ENCODE assay signal across 12 mouse cellular contexts in genomic region chr4:76485848-76486247, GRCm38 (mm10).
DNase-seq lines count a peak whose midpoint lies in the region; ATAC-seq lines count a peak whose summit lies in the region.
"Had no signal": no experiment of that assay in that cellular context is flagged by ENCODE, and none has a peak within 500 bp of the region (broad histone marks: within the 10 kb centered on the region; RNA-seq: fewer than 3 reads in every experiment).

No protein-coding gene starts in this region.

- no peaks in the 10 kb centered on the region for H3K4me1 ChIP-seq in forebrain, embryonic 14.5 days (ENCODE audit: control insufficient read depth, insufficient read depth, low read length)
- H3K4me1 ChIP-seq in forebrain, embryonic 11.5 days (replicated peaks; ENCODE audit: control insufficient read depth, insufficient read depth, low read length): no peaks in the 10 kb centered on the region
- H3K4me1 ChIP-seq in kidney, embryonic 16.5 days (ENCODE audit: insufficient read depth, low read length): no peaks in the 10 kb centered on the region
- H3K4me1 ChIP-seq in hindbrain, embryonic 12.5 days: no peaks in the 10 kb centered on the region

- no peak overlapping the region for H3K27ac ChIP-seq in forebrain, embryonic 14.5 days (ENCODE audit: low read depth, low read length)
- no peak overlapping the region for H3K27ac ChIP-seq in forebrain, embryonic 11.5 days (ENCODE audit: low read depth, low read length)
- no peak overlapping the region for H3K27ac ChIP-seq in kidney, embryonic 16.5 days (ENCODE audit: low read length)
- H3K27ac ChIP-seq in hindbrain, embryonic 12.5 days: no peak overlapping the region

- H3K9me3 ChIP-seq in forebrain, embryonic 14.5 days (replicated peaks; ENCODE audit: control insufficient read depth, low read length): no peaks in the 10 kb centered on the region
- H3K9me3 ChIP-seq in forebrain, embryonic 11.5 days (ENCODE audit: control insufficient read depth, low read length): no peaks in the 10 kb centered on the region
- no peaks in the 10 kb centered on the region for H3K9me3 ChIP-seq in kidney, embryonic 16.5 days (ENCODE audit: low read length)
- no peaks in the 10 kb centered on the region for H3K9me3 ChIP-seq in hindbrain, embryonic 12.5 days (replicated peaks)

- no peak overlapping the region for H3K4me2 ChIP-seq in forebrain, embryonic 14.5 days (ENCODE audit: low read length)
- H3K4me2 ChIP-seq in forebrain, embryonic 11.5 days (ENCODE audit: low read depth, low read length, severe bottlenecking): no peak overlapping the region
- no peak overlapping the region for H3K4me2 ChIP-seq in kidney, embryonic 16.5 days (replicated peaks; ENCODE audit: low read depth, low read length)
- H3K4me2 ChIP-seq in hindbrain, embryonic 12.5 days (replicated peaks): no peak overlapping the region

- no peak for ATAC-seq in forebrain, embryonic 14.5 days
- ATAC-seq in forebrain, embryonic 11.5 days (replicated peaks; ENCODE audit: low FRiP score): no peak
- no peak for ATAC-seq in kidney, embryonic 16.5 days (ENCODE audit: low FRiP score, low TSS enrichment)
- no peak for ATAC-seq in hindbrain, embryonic 12.5 days (ENCODE audit: low FRiP score)
- ATAC-seq: forebrain, postnatal 0 days had no signal

- H3K9ac ChIP-seq in forebrain, embryonic 14.5 days (ENCODE audit: low read length): no peak overlapping the region
- H3K9ac ChIP-seq in forebrain, embryonic 11.5 days (ENCODE audit: low read length): no peak overlapping the region
- no peak overlapping the region for H3K9ac ChIP-seq in kidney, embryonic 16.5 days (replicated peaks; ENCODE audit: low read length)
- H3K9ac ChIP-seq in hindbrain, embryonic 12.5 days: no peak overlapping the region
- H3K9ac ChIP-seq: forebrain, postnatal 0 days had no signal

- 90% methylated on average over 3 of the region's 3 CpGs for WGBS in forebrain, embryonic 14.5 days
- 89% methylated on average over 3 of the region's 3 CpGs for WGBS in forebrain, embryonic 11.5 days
- WGBS in kidney, embryonic 16.5 days: 84% methylated on average over 3 of the region's 3 CpGs
- 94% methylated on average over 3 of the region's 3 CpGs for WGBS in hindbrain, embryonic 12.5 days

- peak; percentile 3 for DNase-seq in forebrain, embryonic 14.5 days (ENCODE audit: low spot score)
- no peak for DNase-seq in forebrain, embryonic 11.5 days (ENCODE audit: low spot score)
- DNase-seq in kidney, adult 8-10 months: peak; percentile 6 to 7
- peak; percentile 9 for DNase-seq in 3T3-L1 (ENCODE audit: low read depth, low spot score)
- peak; percentile 8 for DNase-seq in adrenal gland, postnatal 10 days
- DNase-seq: forebrain, postnatal 0 days; midbrain, embryonic 14.5 days; spleen, adult 18-20 months; thymus, postnatal 4 days had no signal

- H3K4me3 ChIP-seq in forebrain, embryonic 14.5 days (ENCODE audit: low read depth, low read length): no peak overlapping the region
- H3K4me3 ChIP-seq in forebrain, embryonic 11.5 days (ENCODE audit: low read depth, low read length): no peak overlapping the region
- no peak overlapping the region for H3K4me3 ChIP-seq in kidney, embryonic 16.5 days (ENCODE audit: low read length)
- H3K4me3 ChIP-seq in hindbrain, embryonic 12.5 days: no peak overlapping the region

- H3K36me3 ChIP-seq in forebrain, embryonic 14.5 days (ENCODE audit: control insufficient read depth, insufficient read depth, low read length): no peaks in the 10 kb centered on the region
- no peaks in the 10 kb centered on the region for H3K36me3 ChIP-seq in forebrain, embryonic 11.5 days (ENCODE audit: control insufficient read depth, insufficient read depth, low read length)
- no peaks in the 10 kb centered on the region for H3K36me3 ChIP-seq in kidney, embryonic 16.5 days (ENCODE audit: insufficient read depth, low read length)
- no peaks in the 10 kb centered on the region for H3K36me3 ChIP-seq in hindbrain, embryonic 12.5 days

- H3K27me3 ChIP-seq in forebrain, embryonic 14.5 days (replicated peaks; ENCODE audit: control insufficient read depth, insufficient read depth, low read length): no peaks in the 10 kb centered on the region
- H3K27me3 ChIP-seq in forebrain, embryonic 11.5 days (ENCODE audit: control insufficient read depth, insufficient read depth, low read length): no peaks in the 10 kb centered on the region
- no peaks in the 10 kb centered on the region for H3K27me3 ChIP-seq in kidney, embryonic 16.5 days (ENCODE audit: insufficient read depth, low read length)
- no peaks in the 10 kb centered on the region for H3K27me3 ChIP-seq in hindbrain, embryonic 12.5 days
- H3K27me3 ChIP-seq: CH12.LX had no signal
